Mouse (Mus musculus) heart, adult 9 months (tissue): ENCODE measurements around the gene Rgs3.

Experiments used
- DNase-seq, 2 experiments: peaks; one replicate each; pipeline ENCODE4 v3.0.0; 2022; ENCODE audit warnings: low spot score in 2 of 2

Gene Rgs3

GRCm38 (mm10) chr4:62559797-62560329, at the start of gene Rgs3:
TSS of gene Rgs3 (plus strand) at chr4:62559847.
- DNase-seq: no peak

GRCm38 (mm10) chr4:62509946-62510345, 49.7 kb upstream of the Rgs3 start:
- DNase-seq: no peak

GRCm38 (mm10) chr4:62513998-62514506, 45.6 kb upstream of the Rgs3 start:
- DNase-seq: no peak

DNA sequence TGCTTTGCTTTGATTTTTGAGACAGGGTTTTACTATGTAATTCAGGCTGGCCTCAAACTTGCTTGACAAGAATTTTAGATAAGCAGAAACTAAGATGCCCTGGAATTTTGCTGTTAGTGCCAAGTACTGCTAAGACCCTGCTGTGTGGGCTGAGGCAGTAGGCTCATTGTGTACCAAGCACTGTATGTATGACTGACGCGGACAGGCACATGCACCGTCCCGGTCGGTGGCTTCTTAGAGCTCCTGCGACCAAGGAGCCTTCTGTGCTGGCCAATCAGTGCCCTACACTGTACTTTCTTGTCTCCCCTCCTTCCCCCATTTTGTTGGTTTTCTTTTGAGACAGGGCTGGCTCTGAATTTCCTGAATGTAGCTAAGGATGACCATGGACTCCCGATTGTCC, 44.7 kb upstream of the Rgs3 start:
- no peak for DNase-seq

DNA sequence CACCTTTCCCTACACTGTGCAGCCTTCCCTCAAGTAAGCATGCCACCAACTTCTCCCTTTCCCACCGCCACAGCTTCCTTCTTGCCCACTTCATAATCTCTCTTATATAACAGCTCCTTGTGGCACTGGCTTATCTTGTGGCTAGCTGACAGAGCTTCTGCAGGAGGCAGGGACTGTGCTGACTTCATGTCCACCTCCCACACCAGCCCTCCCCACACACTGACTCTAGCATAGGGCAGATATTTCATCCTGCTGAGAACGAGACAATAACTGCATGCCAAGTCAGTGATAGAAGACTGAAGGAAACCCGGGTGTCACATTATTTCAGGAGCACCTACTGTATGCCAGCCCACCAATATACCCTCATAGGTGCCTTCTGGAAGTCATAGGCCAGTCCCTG, 44.2 kb upstream of the Rgs3 start:
- no peak for DNase-seq

GRCm38 (mm10) chr4:62516079-62516478, 43.6 kb upstream of the Rgs3 start:
- peak; percentile 72 to 81 for DNase-seq

- DNase-seq: no peak
Observed at GRCm38 (mm10) chr4:62516579-62516978, 43.1 kb upstream of the Rgs3 start.

GRCm38 (mm10) chr4:62517046-62517445, 42.6 kb upstream of the Rgs3 start:
- DNase-seq: no peak

DNA sequence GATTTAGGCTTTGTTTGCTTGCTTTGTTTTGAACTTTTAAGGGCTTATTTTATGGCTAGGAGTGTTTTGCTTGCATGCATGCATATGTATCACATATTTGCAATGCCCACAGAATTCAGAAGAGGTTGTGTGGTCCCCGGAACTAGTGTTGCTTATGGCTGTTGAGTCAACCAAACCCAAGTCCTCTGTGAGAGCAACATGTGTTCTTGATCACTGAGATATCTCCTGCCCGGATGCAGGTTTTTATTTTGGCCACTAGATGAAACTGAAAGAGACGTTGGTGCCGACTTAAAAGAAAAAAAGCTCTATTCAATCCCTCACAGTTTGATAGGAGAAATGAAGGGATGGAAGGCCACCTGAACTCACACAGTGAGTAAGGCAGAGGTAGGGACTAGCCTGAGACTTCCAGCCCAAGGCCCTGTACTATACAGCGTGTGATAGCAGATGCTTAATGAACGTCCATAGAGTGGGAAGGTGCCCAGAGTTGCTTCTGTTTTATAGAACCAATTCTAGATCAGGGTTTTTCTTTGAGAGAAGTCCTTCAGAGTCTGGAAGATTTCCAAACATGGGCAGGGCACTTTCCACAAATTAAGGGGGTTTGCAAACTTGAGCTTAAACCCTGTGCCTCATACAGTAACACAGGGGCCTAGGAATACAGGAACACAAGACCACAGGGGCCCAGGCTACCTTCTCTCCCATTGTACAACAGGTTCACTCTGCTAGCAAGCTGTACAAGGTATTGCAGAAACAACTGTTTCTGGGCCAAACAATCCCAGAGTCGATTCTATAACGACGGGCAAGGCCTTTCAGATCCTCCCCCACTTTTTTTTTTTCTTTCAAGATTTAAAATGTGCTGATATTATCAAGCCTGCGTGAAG, 41.9 kb upstream of the Rgs3 start:
- DNase-seq: no peak

DNA sequence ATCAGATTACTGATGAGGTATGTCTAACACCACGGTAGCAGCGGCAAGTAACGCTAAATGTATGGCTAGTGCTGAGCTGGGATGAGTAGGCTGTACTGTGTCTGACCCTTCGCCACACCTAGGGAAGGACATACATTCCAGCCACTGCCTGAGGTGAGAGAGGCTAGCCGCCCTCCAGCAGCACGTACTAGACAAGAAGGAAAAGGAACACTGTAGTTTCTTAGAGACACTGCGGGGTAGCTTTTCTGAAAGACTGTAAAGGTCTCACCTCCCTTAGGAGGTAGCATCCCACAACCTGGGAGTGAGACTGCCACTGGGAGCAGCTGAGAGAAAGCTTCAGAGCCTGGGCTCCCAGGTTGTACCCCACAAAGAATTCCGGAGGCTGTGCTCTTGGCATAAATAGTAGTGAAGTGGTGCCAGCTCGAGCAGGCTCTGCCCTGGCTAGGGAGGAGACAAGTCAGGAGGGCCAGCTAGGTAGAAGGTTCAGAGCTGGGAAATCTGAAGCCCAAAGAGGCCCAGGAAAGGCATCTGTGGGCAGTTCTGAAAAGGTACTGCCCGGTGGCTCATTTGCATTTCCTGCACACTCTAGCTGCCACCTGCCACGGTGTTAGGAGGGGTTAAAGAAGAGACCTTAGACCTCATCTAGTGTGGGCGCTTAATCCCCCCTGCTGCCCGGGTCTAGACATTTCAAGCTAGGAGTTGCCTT, 41.1 kb upstream of the Rgs3 start:
- peak; percentile 52 to 61 for DNase-seq

- no peak for DNase-seq
Observed at GRCm38 (mm10) chr4:62519122-62519848, 40.4 kb upstream of the Rgs3 start.

DNA sequence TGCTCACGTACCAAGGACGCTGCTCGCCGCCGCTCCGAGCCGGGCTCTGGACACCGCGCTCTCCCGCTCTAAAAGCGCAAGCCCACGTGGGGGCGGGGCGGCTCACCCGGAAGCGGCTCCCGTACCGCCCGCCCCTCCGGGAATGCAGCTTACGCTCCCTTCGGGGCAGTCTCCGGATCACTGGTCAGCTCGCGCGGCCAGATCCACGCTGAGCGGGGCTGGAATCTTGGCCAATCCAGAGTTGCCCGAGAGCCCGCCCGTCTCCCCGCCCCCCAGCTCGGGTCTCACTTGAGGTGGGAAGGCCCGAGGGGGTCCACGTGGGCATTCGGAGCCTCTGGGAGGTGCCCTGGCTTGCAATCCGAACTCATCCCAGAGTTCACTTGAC, 39.8 kb upstream of the Rgs3 start, which contains the start of gene Alad:
TSS of gene Alad (minus strand) at position 70 of the 385 bp plus-strand sequence.
- peak; percentile 92 for DNase-seq

- no peak for DNase-seq
Observed at GRCm38 (mm10) chr4:62520892-62521400, 38.7 kb upstream of the Rgs3 start.

DNA sequence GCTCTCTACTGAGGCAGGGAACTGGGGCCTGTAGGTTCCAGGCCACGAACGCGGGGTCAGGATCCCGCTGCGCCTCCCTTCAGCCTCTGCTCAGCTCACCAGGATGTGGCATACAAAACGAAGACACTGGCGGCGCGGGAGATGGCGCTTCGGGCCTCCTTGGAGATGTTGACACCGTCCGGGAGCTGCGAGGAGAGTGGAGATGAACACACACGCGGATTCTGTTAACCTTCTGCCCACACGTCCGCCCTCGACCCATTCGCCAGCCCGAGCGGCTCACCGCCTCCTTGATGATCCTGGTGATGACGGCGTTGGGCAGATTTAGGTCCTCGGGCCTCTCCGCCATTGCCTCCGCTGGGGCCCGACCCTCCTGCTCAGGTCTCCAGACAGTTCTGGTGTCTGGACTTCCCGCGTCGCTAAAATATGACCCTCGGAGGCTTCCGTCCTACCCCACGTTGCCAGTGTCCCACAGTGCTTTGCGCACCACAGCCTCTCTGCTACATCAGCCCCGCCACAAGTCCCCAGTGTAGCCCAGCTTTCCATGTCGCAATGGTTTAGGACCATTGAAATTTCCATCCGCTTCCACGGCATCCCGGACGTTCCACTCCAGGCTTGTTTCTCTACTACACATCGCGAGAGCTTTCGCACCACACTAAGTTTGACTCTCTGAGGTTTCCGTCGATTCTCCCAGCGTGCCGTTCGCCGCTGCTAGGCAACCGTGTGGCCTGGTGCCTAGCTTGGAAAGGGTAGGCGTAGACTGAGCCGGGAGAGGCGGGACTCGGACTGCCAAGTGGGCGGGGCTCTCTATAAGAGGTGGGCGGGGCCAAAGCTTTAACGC, 34.8 kb upstream of the Rgs3 start, which contains the start of the genes Pole3 and 4933430I17Rik:
TSS of gene Pole3 (minus strand) at position 418 of the 838 bp plus-strand sequence.
TSS of gene 4933430I17Rik (plus strand) at position 719 of the 838 bp plus-strand sequence.
- peak; percentile 91 to 97 for DNase-seq

GRCm38 (mm10) chr4:62525489-62525811, 34.2 kb upstream of the Rgs3 start:
- no peak for DNase-seq

DNA sequence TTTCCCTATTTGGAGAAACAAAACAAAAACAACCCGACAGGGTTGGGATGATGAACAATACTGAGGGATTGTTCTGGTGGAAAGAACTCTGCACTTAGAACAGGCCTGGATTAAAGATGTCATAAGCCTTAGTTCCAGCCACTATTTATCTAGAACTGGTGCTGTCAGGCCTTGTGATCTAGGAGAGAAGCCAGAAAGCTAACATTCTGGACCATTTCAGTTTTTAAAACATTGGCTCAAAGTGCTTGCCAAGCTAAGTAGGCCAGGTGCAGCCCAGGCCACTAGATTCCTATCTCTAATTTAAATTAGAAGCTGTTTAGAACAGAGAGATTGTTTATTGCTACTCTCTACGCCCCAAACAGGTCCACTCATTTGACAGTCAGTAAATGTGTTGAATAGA, 33.4 kb upstream of the Rgs3 start:
- no peak for DNase-seq

DNA sequence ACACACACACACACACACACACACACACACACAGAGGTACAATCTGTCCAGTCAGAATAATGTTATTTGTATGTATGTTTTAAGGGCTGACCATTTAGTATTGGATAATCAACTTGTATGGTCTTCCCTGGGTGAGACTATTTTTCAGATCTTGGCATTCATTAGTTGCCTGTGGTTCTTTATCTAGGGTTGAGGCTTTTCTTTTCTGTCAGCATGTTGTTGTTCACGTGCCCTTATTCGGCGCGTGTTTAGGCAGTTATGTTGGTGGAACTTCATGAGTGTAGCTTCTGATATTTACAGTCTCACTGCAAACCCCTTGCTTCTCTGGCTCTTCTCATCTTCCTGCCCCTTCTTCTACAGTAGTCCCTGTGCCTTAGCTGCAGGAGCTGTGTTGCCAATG, 32.0 kb upstream of the Rgs3 start:
- no peak for DNase-seq

- DNase-seq: no peak
Observed at GRCm38 (mm10) chr4:62533729-62534128, 25.9 kb upstream of the Rgs3 start.

- no peak for DNase-seq
Observed at GRCm38 (mm10) chr4:62541802-62542201, 17.8 kb upstream of the Rgs3 start.

- no peak for DNase-seq
Observed at GRCm38 (mm10) chr4:62543782-62544181, 15.9 kb upstream of the Rgs3 start.

DNA sequence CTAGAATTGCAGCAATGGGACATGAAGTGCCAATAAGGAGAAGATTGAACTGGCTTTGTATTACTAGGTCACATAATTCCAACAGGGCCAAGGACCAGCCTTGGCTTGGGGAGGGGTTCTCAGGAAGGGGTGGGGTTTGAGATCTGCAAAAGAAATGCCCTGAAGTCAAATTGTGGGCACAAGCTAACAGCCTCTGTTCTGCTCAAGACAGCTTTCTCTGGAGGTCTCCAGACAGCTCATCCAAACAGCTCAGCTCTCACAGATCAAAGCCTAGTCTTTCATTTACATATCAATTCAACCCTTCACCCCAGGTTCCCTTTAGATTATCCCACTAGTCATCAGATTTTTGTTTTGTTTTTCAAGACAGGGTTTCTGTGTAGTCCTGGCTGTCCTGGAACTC, 14.8 kb upstream of the Rgs3 start:
- DNase-seq: no peak
